Mouse (Mus musculus): ENCODE results near the gene Gm2564. TPM values are rescaled to one million over a fixed set of nuclear protein-coding genes. Genes with fewer than 3 reads are reported as not detected.

Gm2564 gene
- under 1 TPM in 1 of 2 experiments, not detected in 1; 0.39 TPM for polyA plus RNA-seq (2017; shearing (Covaris generic))

DNA sequence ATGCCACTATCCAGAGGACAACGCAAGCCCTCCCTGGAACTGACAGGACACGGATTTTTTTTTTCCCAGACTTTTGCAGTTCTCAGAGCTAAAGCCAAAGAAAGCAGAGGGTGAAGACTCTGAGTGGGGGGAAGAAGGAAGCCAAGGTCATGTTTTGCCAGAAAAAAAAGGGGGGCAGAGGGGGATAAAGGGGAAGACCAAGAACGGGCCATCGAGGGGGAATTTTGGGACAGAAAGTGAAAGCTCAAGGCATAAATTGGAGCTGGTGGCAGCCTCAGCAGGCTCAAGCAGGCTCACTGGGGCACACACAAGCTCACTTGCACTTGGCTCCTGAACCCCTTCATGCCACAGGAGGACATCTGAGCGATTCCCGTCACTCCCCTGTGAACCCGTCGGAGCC lies at the start of gene Gm2564:
Gene Gm2564 (plus strand): TSS at position 301 of the 400 bp plus-strand sequence.

DNA sequence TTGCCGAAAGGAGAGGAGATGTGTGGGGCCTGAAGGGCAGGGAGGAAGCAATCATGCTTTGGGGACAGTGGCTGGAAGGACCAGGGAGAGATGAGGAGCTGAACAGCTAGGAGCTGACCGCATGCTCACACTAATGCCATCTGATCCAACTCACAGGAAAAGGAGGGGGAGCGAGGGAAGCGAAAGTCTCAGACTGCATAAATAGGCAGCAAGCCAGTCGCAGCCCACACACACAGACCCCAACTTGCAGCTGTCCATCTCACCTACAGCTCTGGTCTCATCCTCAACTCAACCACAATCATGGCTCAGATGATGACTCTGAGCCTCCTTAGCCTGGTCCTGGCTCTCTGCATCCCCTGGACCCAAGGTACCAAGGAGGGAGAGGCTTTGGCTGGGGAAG lies 17.6 kb upstream of the Gm2564 start, which contains the start of gene Gm10591:
Gene Gm10591 (plus strand): TSS at position 301 of the 400 bp plus-strand sequence.

DNA sequence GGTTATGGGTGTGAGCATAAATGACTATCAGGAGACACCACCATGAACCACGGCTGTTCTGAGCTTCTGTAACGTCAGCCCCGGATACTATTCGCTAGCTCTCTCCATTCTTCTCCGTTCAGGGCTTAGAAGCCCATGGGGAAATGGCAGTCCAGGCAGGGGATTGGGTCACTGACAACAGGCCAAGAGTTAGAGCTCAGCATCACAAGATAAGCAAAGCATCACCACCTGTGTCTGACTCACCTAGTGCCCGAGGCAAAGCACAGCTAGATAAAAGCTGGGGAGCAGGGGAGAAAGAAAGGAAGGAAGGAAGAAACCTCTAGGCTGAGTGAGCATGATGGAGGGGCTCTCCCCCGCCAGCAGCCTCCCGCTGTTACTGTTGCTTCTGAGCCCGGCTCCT lies 25.4 kb downstream of the Gm2564 start, which contains the start of gene Ccl27b:
Gene Ccl27b (plus strand): TSS at position 301 of the 400 bp plus-strand sequence.

DNA sequence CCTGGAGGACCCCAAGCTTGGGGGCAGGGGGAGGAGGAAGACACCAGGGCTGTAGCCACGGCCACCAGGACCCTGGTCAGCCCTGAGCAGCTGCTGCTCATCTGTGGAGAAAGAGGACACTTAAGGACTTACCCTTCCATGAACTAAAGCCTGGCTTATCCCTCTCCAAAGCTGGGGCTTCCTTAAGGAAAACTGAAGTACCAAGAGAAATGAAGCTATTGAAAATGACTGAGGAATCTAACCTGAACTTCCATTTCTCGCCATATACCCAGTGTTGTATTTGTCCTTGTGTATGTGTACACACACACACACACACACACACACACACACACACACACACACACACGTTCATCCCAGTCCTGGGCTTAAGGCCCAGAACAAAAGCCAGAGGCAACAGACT lies 32.3 kb downstream of the Gm2564 start, which contains the start of gene Il11ra2:
Gene Il11ra2 (minus strand): TSS at position 101 of the 400 bp plus-strand sequence.

Other genes starting within 250 kb of the Gm2564 start
- gene Gm21586, start 190.3 kb upstream of the Gm2564 start, polyA plus RNA-seq (2017; shearing (Covaris generic)), result 1 to 10 TPM in 1 of 2 experiments, not detected in 1; 1.0 TPM
- not detected for gene Gm2163, start 163.0 kb upstream of the Gm2564 start, polyA plus RNA-seq (2017; shearing (Covaris generic))
- gene Fam205a2, start 101.5 kb upstream of the Gm2564 start, polyA plus RNA-seq (2017; shearing (Covaris generic)), result not detected
- gene Gm10591, start 17.5 kb upstream of the Gm2564 start, polyA plus RNA-seq (2017; shearing (Covaris generic)), result not detected
- not detected for gene Ccl27b, start 25.5 kb downstream of the Gm2564 start, polyA plus RNA-seq (2017; shearing (Covaris generic))
- not detected for gene Il11ra2, start 32.2 kb downstream of the Gm2564 start, polyA plus RNA-seq (2017; shearing (Covaris generic))
- gene 4930578G10Rik, start 105.8 kb downstream of the Gm2564 start, polyA plus RNA-seq (2017; shearing (Covaris generic)), result under 1 TPM in 1 of 2 experiments, not detected in 1; 0.32 TPM
- under 1 TPM in 1 of 2 experiments, not detected in 1; 0.31 TPM for gene Ccl19, start 126.9 kb downstream of the Gm2564 start, polyA plus RNA-seq (2017; shearing (Covaris generic))
- gene Ccl21a, start 144.3 kb downstream of the Gm2564 start, polyA plus RNA-seq (2017; shearing (Covaris generic)), result not detected
- not detected for gene Fam205a1, start 224.2 kb downstream of the Gm2564 start, polyA plus RNA-seq (2017; shearing (Covaris generic))
- under 1 TPM; 0.10 to 0.12 TPM for gene Gm12394, start 227.1 kb downstream of the Gm2564 start, polyA plus RNA-seq (2017; shearing (Covaris generic))
- gene Fam205c, start 244.5 kb downstream of the Gm2564 start, polyA plus RNA-seq (2017; shearing (Covaris generic)), result under 1 TPM in 1 of 2 experiments, not detected in 1; 0.36 TPM

Data from activated CD4-positive, CD25-positive, alpha-beta regulatory T cell (primary cell).